Mouse (Mus musculus) thymus, postnatal 36 days (tissue): Measurements from ENCODE around the gene Yipf1.

Source experiments
- DNase-seq, 2 experiments: peaks; one replicate each; pipeline ENCODE4 v3.0.0; 2022; ENCODE audit warnings: mixed read lengths in 2 of 2

The Yipf1 gene

DNA sequence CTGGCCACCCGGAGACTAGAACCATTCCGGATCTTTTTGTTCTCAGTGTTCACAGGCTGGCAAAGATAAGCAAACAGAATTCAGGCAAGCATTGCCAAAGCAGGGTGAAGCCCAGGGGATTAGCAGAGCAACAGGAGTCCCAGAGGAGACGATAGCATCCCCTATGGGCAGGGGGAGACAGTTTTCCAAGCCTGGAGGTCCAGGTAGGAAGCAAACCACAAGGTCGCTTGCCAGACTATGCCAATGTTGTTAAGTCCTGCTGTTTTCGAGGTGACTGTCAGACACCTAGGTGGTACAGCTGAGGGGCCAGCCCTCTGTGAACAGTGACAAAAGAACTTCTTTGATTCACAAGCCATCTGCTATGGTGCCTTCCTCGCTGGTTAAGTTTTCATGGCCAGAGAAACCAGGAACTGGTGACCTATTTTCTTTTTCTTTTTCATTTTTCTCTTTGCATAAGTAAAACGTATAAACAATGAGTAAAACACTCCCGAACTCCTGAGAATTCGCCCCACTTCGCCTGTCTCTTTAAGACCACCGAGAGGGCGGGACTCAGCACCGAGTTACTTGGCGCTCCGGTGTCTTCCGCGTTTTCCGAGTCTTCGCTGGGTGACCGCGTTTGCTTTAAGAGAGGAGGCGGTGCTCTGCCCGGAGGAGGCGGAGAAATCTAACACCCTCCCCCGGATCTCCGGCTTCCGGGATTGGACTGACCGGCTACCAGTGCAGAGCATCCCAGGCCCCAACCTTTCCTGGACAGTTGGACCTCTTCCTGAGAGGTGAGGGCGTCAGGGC is at the start of gene Yipf1:
Gene Yipf1 (plus strand): TSS at position 674 of the 789 bp plus-strand sequence.
- DNase-seq: peak; percentile 88 to 92

DNA sequence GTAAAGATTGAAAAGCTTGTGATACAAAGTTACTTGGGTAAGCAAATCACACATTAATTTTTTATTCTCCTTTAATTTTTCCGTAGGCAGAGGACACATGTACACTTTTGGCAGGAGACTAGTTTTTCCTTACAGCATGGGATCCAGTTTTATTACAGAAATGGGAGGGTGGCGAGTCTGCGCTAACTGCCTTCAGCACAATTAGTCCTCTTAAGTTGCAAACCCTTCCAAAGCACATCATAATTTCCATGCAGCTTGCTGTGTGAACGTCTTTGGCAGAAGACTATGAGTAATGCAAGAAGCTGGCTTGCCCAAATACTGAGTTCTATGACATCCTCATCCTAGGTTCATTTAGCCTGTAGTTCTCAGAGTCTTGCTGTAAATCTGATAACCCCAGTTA is 40.5 kb upstream of the Yipf1 start:
- no peak for DNase-seq

DNA sequence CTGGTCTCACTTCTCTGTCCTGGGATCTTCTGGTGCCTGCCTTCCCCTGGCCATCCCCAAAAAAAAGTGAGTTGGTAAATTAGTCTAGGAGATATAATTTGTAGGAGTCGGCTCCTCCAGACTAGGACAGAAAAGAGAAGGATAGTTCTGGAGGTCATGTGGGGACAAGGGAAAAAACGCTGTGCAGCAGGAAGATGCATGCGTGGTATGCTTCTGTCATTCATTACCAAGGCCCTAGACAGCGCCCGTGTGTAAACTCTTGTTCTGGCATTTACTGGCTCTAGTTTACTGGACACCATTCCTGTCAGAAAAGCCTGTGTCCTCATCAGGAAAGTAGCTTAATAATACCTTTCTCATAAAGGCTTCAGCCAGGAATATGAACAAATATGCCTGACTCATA is 39.7 kb upstream of the Yipf1 start:
- no peak for DNase-seq

DNA sequence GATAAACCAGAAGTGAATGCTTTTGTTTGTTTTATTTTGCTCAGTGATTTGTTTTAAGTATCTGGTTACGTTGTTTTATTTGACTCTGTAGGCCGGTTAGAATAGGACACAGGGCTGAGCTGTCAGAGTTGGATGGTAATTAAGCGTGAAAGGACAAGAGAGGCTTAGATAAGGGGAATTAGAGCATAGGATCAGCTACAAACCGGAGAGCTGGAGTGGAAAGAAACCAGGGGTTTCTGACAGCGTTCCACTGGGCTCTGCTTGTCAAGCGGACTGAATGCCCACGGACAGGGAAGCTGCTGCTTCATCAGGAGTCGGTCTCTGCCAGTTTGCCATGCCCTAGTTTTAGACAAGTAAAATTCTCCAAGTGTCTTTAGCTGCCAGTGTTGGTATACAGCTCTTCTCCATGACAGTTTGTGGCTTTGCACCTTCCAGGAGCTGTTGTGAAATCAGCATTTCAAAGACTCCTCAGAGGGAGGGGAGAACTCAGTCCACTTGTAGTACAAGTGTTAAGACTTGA is 35.9 kb upstream of the Yipf1 start:
- no peak for DNase-seq

DNA sequence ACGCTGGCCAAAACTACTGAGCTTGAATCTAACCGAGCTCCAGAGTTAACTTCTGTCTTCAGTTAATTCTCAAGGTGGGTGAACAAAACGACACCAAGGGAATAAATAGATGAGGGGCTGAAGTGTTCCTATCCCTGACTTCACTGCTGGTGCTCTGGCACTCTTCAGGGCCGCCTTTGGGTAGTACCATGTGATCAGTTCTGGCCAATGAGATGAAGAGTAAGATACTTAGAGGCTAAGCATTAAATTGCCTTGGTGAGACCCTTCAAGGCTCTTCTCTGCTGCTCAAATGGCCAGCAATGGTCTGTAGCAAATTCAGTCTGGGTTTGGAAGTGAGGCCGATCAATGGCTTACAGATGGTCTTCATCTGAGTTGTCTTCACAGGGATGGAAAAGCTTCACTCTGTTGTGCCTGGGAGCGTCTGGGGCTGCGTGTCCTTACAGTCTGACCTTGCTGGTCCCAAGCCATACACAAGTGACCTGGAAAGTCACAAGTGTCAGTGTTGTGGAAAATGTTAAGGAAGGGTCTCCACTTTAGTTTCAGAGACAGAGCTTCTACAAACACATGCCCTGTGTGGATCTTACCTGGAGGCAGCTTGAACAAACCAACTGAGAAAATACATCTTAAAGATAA is 33.2 kb upstream of the Yipf1 start:
- DNase-seq: no peak

DNA sequence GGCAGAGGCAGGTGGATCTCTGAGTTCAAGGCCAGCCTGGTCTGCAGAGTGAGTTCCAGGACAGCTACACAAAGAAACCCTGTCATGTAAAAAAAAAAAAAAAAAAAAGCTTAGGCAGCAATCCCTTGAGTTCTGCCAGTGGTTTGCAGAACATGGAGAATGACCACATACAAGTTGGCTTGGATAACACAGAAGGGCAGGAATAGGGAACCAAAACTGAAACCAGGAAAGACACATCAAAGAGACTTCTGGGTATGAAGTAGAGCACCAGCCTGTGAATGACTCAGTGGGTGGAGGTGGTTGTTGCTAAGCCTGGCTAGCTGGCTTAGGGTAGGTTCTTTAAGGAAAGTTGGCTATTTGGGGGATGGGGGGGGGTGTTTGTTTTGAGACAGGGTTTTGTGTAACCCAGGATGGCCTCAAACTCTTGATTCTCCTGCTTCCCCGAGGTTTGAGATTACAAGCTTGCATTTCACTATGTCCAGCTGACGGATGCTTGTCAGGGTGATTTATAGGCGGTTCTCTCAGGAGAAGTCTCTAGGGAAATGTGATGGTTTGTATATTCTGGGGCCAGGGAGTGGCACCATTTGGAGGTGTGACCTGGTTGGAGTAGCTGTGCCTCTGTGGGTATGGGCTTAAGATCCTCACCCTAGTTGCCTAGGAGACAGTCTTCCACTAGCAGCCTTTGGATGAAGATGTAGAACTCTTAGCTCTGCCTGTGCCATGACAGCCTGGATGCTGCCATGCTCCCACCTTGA is 28.5 kb upstream of the Yipf1 start:
- DNase-seq: no peak

DNA sequence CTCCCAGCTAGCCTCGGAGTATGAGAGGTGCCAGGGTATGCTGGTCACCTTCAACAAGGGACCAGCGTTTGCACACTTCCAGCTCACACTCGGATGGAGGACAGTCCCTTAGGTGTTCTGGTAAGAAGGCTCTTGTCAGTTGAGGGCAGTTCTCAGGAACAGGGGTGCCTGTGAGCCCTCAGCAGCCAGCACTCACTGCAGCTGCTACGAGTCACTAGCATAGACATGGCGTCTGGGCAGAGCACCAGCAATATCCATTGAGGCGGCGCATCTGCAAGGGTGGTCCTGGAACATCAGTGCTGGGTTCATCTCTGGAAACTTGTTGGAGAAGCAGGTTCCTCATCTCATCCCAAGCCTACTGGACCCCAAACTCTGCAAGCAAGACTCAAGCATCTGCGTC is 27.8 kb upstream of the Yipf1 start:
- no peak for DNase-seq

DNA sequence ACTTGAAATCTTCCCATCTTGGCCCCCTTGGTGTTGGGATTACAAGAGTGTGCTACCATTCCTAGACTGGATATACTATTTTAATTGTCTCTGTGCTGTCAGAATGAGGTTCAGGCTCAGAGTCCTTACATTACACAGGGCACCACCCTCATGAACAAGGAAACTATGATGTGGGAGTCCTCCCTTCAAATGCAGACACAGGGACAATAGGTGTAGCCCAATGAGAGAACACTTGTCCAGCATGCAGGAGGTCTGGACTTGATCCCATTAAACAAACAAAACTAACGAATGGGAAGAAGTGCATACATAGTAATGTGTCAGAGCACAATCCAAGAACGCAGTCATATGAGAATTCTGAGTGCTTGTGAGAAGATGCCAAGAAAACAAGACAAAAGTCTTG is 26.6 kb upstream of the Yipf1 start:
- DNase-seq: no peak

DNA sequence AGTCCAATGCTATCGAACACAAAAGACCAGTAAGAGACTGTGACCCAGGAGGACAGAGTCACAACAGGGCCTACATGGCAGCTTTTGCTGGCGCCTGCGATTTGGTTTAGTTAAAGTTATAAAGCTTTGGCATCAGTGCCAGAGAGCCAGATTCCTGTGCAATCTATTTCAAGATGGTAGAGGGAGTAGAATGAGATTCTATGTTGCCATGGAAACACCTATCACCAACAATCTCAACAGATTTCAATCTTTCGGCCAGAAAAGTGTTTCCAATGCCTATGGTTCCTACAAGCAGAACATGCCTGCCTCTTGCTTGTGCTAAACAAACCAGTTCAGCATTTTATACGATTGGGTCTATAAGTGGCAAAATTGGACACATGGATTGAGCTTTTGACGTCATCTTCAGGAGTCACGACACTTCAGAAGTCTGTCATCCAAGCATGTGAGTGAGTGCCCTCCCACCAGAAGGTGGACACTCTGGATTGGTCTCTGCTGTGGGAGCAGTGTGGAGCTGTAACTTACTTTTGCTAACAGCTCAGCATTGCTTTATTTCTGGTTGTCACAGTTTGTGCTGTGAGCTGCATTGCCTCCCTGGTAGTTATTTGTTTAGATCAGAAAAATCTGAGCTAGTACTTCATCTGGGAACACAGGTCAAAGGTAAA is 22.4 kb upstream of the Yipf1 start:
- DNase-seq: no peak

DNA sequence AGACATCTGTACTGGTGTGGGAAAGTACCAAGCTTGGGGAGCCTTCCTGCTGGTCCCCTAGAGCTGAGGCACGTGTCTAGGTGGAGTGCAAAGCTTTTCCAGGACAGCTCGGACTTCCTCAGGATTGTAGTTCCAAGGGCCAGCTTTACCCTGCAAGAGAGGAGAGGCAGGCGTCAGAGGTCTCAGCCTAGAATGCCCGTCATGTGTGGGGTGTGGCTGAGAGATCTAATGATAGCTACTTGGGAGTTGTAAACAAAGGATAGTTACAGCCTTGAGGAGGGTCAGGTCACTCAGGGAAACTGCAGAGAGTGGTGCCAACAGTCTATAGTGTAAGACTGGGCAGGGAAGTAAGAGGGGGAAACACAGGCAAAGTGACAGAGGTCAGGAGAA is 21.9 kb upstream of the Yipf1 start:
- DNase-seq: no peak

DNA sequence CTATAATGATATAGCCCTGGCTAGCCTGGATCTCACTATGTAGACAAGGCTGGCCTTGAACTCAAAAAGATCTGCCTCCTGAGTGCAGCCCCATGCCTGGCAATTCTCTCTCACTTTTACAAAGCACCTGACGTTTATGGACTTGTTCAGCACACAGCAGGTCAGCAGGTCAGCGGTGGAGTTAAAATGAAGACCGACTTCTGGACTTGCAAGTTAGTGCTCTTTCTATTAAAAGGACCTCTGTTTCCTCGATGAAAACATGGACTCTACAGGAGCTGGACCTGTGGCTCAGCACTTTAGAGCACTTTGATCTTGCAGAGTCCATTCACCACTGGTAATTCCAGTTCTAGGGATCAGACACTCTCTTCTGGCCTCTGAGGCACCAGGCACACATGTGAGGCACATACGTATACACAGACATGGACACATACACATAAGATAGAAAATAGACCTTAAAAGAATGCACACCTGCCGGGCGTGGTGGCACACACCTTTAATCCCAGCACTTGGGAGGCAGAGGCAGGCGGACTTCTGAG is 16.0 kb upstream of the Yipf1 start:
- DNase-seq: no peak

DNA sequence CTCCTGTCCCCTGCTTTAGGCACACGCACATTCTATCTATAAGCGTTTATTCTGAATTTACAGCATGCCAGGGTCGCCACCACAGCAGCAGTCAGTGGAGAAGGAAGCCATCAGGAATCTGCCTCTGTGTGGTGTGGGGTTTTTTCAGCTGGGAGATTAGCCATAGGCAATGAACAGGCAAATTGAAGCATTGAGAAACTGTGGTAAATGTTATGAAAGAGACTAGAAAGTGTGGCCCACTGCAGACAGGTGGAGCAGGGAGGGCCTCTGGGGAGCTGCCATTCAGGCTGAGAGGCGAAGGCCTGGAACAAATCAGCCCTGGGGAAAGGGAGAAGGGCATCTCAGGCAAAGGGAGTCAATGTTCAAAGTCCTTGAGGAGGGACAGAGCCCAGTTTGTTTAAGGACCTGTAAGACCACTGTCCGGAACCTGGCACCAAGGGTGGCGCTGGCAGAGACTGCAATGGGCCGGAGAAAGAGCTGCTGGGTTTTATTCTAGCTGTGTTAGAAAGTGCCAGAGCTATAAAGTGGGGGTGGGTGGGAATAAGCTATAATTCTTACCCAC is 14.3 kb upstream of the Yipf1 start:
- DNase-seq: no peak

DNA sequence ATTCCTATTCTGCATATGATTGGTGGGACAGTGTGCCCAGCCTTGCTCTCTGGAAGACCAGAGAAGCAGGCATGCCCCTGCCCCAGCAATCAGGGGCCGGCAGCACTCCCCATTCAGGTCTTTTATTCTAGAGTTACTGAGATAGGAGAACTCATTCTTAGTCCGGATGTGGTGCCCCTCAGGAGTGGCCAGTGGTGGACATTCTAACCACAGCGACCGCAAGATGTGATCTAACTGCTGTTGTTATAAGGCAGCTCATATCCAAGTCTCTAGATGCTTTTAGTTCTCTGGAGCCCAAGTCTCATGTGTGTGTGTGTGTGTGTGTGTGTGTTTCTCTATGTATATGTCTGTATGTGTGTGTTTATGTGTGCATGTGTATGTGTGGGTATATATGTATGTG is 13.8 kb upstream of the Yipf1 start:
- DNase-seq: no peak

DNA sequence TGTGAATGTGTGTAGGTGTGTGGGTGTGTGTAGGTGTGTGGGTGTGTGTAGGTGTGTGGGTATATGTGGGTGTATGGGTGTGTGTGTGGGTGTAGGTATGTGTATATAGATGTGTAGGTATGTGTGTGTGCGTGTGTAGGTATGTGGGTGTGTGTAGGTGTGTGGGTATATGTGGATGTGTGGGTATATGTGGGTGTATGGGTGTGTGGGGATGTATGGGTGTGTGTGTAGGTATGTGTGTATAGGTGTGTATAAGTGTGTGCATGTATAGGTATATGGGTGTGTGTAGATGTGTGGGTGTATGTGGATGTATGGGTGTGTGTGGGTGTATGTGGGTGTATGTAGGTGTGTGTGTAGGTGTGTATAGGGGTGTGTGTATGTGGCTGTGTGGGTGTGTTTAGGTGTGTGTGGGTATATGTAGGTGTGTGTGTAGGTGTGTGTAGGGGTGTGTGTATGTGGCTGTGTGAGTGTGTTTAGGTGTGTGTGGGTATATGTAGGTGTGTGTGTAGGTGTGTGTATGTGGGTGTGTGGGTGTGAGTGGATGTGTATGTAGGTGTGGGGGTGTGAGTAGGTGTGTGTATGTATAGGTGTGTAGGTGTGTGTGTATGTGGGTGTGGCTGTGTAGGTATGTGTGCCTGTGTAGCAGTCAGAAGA is 13.1 kb upstream of the Yipf1 start:
- no peak for DNase-seq

DNA sequence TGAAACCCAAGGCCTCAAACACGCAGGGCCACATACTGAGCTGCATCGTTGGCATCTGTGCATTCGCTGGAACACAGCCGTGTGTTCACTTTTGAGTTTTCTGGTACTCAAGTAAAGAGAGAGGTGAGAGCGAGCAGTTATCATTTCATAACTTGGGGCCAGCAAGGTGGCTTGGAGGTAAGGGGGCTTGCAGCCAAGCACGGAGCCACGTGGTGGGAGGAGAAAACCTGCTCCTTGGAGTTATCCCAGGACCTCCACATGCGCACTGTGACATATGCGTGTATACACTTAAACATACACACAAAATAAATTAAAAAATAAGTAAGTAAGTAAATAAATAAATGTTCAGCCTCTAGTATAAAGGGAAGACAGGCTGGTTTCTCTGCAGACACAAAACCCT is 11.9 kb upstream of the Yipf1 start:
- DNase-seq: no peak

DNA sequence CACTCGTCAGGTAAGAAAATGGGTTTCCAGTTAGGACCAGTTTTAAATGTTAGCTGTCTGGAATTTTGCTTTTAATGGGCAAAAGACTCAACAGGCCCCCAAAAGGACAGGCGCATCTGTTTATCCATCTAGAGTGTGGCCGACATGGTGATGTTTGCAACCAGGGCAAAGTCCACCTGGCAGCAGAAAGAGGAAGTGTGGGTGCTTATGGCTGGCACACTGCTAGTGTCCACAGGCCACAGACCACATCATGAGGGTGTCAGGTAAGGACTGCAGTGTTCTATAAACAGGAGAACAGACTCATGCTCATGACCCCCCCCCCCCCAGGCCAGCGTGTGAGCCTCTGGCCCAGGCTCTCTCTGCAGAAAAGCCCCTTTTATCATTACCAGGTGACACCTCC is 11.3 kb upstream of the Yipf1 start:
- DNase-seq: no peak

DNA sequence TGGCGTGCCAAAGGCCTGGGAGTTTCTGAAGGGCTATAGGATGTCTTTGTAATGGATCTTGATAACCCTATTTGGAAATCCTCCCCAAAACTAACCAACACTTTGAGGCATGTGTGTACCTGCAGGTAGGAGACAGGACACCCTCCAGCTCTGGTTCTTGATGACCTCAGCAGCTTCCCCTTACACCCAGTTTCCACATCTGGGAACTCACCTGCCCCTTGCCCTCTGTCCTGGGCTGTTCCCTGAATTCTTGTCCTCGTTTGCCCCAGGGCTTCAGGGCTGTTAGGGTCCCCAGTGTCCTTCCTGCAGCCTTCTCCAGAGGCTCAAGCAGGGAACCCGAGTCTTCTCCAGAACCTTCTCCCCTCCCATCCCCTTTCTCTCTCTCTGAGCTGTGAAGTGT is 10.6 kb upstream of the Yipf1 start:
- DNase-seq: no peak

DNA sequence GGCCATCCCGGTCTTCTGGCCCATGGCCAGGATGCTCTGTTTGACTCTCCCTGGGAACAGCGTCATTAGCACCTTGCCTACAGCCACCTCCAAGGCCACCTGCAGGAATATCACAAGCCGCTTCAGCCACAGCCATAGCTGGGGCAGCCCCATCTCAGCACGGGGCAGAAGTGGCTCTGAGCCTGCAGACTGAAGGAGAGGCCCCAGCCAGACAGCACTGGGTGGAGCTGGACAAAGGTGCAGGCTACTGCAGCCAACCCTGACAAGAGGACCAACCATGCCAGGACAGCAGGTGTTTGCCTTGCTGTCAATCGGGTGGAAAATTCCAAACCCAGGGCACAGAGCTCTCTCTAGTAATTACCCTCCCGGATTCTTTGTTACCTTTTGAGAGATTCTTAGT is 7.2 kb upstream of the Yipf1 start, which contains the start of gene Dio1:
Gene Dio1 (minus strand): TSS at position 204 of the 400 bp plus-strand sequence.
- DNase-seq: no peak

DNA sequence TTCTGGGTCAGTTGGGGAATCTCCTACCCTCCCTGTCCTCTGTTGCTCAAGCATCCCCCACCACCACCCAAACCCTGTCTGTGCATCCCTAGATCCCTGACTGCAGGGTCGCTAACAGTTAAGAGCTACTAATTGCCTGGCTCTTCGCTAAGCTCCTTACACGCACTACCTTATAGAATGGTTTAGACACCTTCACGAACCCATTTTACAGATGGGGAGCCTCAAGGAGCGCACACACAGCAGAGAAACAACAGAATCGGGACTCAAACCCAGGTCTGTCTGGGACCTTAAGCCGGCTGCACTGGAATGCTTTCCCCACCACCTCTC is 279 bp downstream of the Yipf1 start:
- DNase-seq: no peak

DNA sequence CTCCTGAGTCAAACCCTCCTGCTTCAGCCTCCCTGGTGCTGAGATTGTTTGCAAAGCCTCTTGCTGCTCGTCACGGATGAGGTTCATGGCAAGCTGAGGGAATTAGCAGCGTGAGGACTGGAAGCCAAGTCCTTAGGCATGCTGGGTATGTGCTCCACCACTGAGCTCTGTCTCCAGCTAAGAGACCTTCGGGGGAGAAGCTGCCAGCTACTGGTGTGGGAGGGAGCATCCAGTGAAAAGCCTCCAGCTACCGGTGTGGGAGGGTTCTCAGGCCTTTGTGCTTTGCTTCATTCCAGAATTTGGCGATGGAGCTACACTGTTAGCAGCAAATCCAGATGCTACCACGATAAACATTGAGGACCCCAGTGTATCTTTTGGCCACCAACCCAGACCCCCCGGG is 4.5 kb downstream of the Yipf1 start:
- no peak for DNase-seq

DNA sequence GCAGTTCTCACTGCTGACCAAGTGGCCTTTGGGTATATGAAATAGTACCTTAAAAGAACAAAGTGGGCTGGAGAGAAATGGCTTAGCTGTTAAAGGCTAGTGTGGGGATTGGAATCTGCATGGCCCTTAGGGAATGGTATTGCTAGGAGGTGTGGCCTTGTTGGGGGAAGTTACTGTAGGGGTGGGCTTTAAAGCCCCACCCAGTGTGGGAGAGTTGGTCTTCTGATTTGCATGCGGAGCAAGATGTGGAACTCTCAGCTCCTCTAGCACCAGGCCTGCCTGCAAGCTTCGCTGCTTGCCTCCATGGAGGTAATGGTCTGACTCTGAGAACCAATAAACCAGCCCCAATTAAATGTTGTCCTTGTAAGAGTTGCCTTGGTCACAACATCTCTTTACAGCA is 6.9 kb downstream of the Yipf1 start:
- no peak for DNase-seq

DNA sequence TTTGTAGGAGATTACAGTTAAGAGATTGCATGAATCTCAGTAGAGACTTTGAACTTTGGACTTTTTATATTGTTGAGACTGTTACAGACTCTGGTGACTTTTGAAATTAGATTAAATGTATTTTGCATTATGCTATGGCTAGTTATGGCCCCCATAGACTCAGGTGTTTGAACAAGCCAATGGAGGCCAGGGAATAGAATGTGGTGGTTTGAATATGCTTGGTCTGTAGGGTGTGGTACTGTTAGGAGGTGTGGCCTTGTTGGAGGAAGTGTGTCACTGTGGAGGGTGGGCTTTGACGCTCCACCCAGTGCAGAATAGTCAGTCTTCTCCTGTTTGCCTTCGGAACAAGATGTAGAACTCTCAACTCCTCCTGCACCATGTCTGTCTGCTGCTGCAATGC is 8.9 kb downstream of the Yipf1 start:
- DNase-seq: no peak
